Mouse (Mus musculus) adrenal gland, postnatal 10 days (tissue): Measurements from ENCODE around the gene Eri3. TPM values are rescaled to one million over a fixed set of nuclear protein-coding genes. Genes with fewer than 3 reads are reported as not detected.

Source experiments
- microRNA-seq: library from miRNA; unstranded; fragments of <30 nt; microRNA quantifications from one replicate; pipeline ENCODE4 v1.2.0, GENCODE M21; 2021
- total RNA-seq, 2 experiments: library from RNA; stranded (reverse); gene quantifications; 2 replicates each; pipeline ENCODE4 v1.2.3; 2021

The Eri3 gene
- total RNA-seq, 2 experiments from 2014 or later: 74.8 to 96.0 TPM

Small RNA genes lying within 50 kb of the gene (microRNA-seq; reads per million reads assigned to microRNA genes)
- not detected for gene Gm25559

Other genes starting within 250 kb of the Eri3 start
- 10 to 100 TPM; 67.8 to 72.4 TPM for gene Rnf220, start 53.3 kb upstream of the Eri3 start, total RNA-seq
- 10 to 100 TPM; 25.6 to 29.6 TPM for gene Dmap1, start 131.9 kb downstream of the Eri3 start, total RNA-seq
- not detected for gene Gm12845, start 174.0 kb downstream of the Eri3 start, total RNA-seq
- not detected for gene Klf17, start 215.3 kb downstream of the Eri3 start, total RNA-seq